Mouse (Mus musculus) neural tube, embryonic 11.5 days (tissue): ENCODE data around the gene Myh11. TPM values are rescaled to one million over a fixed set of nuclear protein-coding genes. Genes with fewer than 3 reads are reported as not detected.

Experiments
- ATAC-seq: fragments of 200-750 bp; cut with Nextera tagmentation; 2 replicates; pipeline ENCODE4 v1.8.0; 2017; ENCODE audit warnings: moderate number of reproducible peaks, mild to moderate bottlenecking, moderate TSS enrichment, moderate library complexity; ENCODE audit not compliant: insufficient read depth, low FRiP score, low TSS enrichment
- DNase-seq: peaks from one replicate; pipeline ENCODE4 v3.0.0-alpha.2; 2015; ENCODE audit warnings: low spot score
- H3K27ac ChIP-seq: fragments of 300-500 bp; sonication (generic); 2 replicates; pipeline ENCODE4 v1.5.1; 2014; ENCODE audit warnings: low read depth, mild to moderate bottlenecking, low read length
- H3K27me3 ChIP-seq: fragments of 300-500 bp; sonication (generic); 2 replicates; pipeline ENCODE4 v1.6.1; 2014; ENCODE audit warnings: mild to moderate bottlenecking, low read length, mixed read lengths; ENCODE audit not compliant: control insufficient read depth, insufficient read depth
- H3K36me3 ChIP-seq: fragments of 300-500 bp; sonication (generic); 2 replicates; pipeline ENCODE4 v1.6.1; 2014; ENCODE audit warnings: mild to moderate bottlenecking, low read length, moderate library complexity, mixed read lengths; ENCODE audit not compliant: control insufficient read depth, insufficient read depth
- H3K4me1 ChIP-seq: fragments of 300-500 bp; sonication (generic); 2 replicates; pipeline ENCODE4 v1.6.1; 2014; ENCODE audit warnings: low read length, mixed read lengths; ENCODE audit not compliant: control insufficient read depth, insufficient read depth
- H3K4me2 ChIP-seq: fragments of 300-500 bp; sonication (generic); 2 replicates; pipeline ENCODE4 v1.6.1; 2014; ENCODE audit warnings: low read depth, mild to moderate bottlenecking, moderate library complexity
- H3K4me3 ChIP-seq: fragments of 300-500 bp; sonication (generic); 2 replicates; pipeline ENCODE4 v1.5.1; 2014; ENCODE audit warnings: low read depth, low read length
- H3K9ac ChIP-seq: fragments of 300-500 bp; sonication (generic); 2 replicates; pipeline ENCODE4 v1.6.1; 2014; ENCODE audit warnings: mild to moderate bottlenecking, low read length
- H3K9me3 ChIP-seq: fragments of 300-500 bp; sonication (generic); 2 replicates; pipeline ENCODE4 v1.6.1; 2016; ENCODE audit warnings: low read length; ENCODE audit not compliant: control insufficient read depth
- WGBS: fragments of 180-500 bp; shearing (Covaris S2); extraction: QIAGEN DNeasy Blood & Tissue Kit; methylation state at CpG from one replicate; pipeline ENCODE4 v1.1.7; 2014; 5-methylcytosine and 5-hydroxymethylcytosine counted together
- polyA plus RNA-seq: library from polyadenylated mRNA; unstranded; fragments of >200 nt; fragmentation: Nextera tagmentation; extraction: Ambion mirVana; gene quantifications from 2 replicates; pipeline ENCODE4 v1.2.1, GENCODE M21; 2014

Gene Myh11
- polyA plus RNA-seq, 1 experiment from 2014 or later: 0.32 TPM

- Histone ChIP-seq H3K9me3 (no peaks in the 10 kb centered on the region), H3K36me3 (no peaks in the 10 kb centered on the region), H3K4me3 (no peak overlapping the region), H3K27ac (no peak overlapping the region), H3K27me3 (no peaks in the 10 kb centered on the region), H3K4me1 (no peaks in the 10 kb centered on the region), H3K9ac (no peak overlapping the region), H3K4me2 (no peak overlapping the region)
- DNase-seq (no peak), ATAC-seq (no peak)
- WGBS: 39% methylated on average over 2 of the region's 2 CpGs
These were observed 32.3 kb downstream of the Myh11 start for GRCm38 (mm10) chr16:14258856-14259255.

- no peaks in the 10 kb centered on the region for H3K36me3 ChIP-seq
- DNase-seq: no peak
- H3K27ac ChIP-seq: no peak overlapping the region
- 89% methylated on average over 3 of the region's 3 CpGs for WGBS
- H3K27me3 ChIP-seq: no peaks in the 10 kb centered on the region
- no peak for ATAC-seq
- H3K4me3 ChIP-seq: no peak overlapping the region
- no peaks in the 10 kb centered on the region for H3K4me1 ChIP-seq
- H3K9me3 ChIP-seq: no peaks in the 10 kb centered on the region
- no peak overlapping the region for H3K4me2 ChIP-seq
- H3K9ac ChIP-seq: no peak overlapping the region
These were observed 37.6 kb downstream of the Myh11 start for GRCm38 (mm10) chr16:14253586-14253985.

- no peak overlapping the region for H3K9ac ChIP-seq
- H3K4me1 ChIP-seq: no peaks in the 10 kb centered on the region
- H3K4me2 ChIP-seq: no peak overlapping the region
- ATAC-seq (no peak), DNase-seq (no peak)
- no peaks in the 10 kb centered on the region for H3K36me3 ChIP-seq
- H3K4me3 ChIP-seq: no peak overlapping the region
- H3K27me3 ChIP-seq: no peaks in the 10 kb centered on the region
- H3K27ac ChIP-seq: no peak overlapping the region
- 81% methylated on average over 4 of the region's 4 CpGs for WGBS
- no peaks in the 10 kb centered on the region for H3K9me3 ChIP-seq
These were observed 38.3 kb downstream of the Myh11 start for GRCm38 (mm10) chr16:14252877-14253276.

- H3K36me3 ChIP-seq: no peaks in the 10 kb centered on the region
- no peak for DNase-seq
- H3K4me2 ChIP-seq: no peak overlapping the region
- no peaks in the 10 kb centered on the region for H3K27me3 ChIP-seq
- WGBS: 61% methylated on average over 1 of the region's 1 CpGs
- H3K9ac ChIP-seq: no peak overlapping the region
- H3K27ac ChIP-seq: no peak overlapping the region
- ATAC-seq: no peak
- no peaks in the 10 kb centered on the region for H3K4me1 ChIP-seq
- H3K9me3 ChIP-seq: no peaks in the 10 kb centered on the region
- no peak overlapping the region for H3K4me3 ChIP-seq
These were observed 41.3 kb downstream of the Myh11 start for GRCm38 (mm10) chr16:14249913-14250312.

- no peak overlapping the region for H3K27ac ChIP-seq
- WGBS: 28% methylated on average over 2 of the region's 2 CpGs
- no peak for ATAC-seq
- no peaks in the 10 kb centered on the region for H3K4me1 ChIP-seq
- H3K27me3 ChIP-seq: no peaks in the 10 kb centered on the region
- H3K4me2 ChIP-seq: no peak overlapping the region
- H3K36me3 ChIP-seq: no peaks in the 10 kb centered on the region
- H3K4me3 ChIP-seq: no peak overlapping the region
- no peaks in the 10 kb centered on the region for H3K9me3 ChIP-seq
- no peak overlapping the region for H3K9ac ChIP-seq
- DNase-seq: no peak
These were observed 48.6 kb downstream of the Myh11 start for GRCm38 (mm10) chr16:14242553-14242952.

GRCm38 (mm10) chr16:14242059-14242458 is 49.1 kb downstream of the Myh11 start:
- H3K27me3 ChIP-seq: no peaks in the 10 kb centered on the region
- no peak for ATAC-seq
- no peak overlapping the region for H3K4me3 ChIP-seq
- no peak overlapping the region for H3K4me2 ChIP-seq
- no peak for DNase-seq
- H3K36me3 ChIP-seq: no peaks in the 10 kb centered on the region
- H3K4me1 ChIP-seq: no peaks in the 10 kb centered on the region
- no peak overlapping the region for H3K27ac ChIP-seq
- WGBS: 85% methylated on average over 3 of the region's 3 CpGs
- H3K9me3 ChIP-seq: no peaks in the 10 kb centered on the region
- no peak overlapping the region for H3K9ac ChIP-seq

- Histone ChIP-seq H3K4me1 (no peaks in the 10 kb centered on the region), H3K4me3 (no peak overlapping the region), H3K9me3 (no peaks in the 10 kb centered on the region), H3K36me3 (no peaks in the 10 kb centered on the region), H3K4me2 (no peak overlapping the region), H3K27ac (no peak overlapping the region), H3K27me3 (no peaks in the 10 kb centered on the region), H3K9ac (no peak overlapping the region)
- DNase-seq (peak; percentile 82), ATAC-seq (no peak)
- 45% methylated on average over 6 of the region's 6 CpGs for WGBS
These were observed 54.0 kb downstream of the Myh11 start for GRCm38 (mm10) chr16:14237100-14237723.

GRCm38 (mm10) chr16:14215156-14215555 is 76.0 kb downstream of the Myh11 start:
- Histone ChIP-seq H3K9ac (no peak overlapping the region), H3K27ac (no peak overlapping the region), H3K4me1 (no peaks in the 10 kb centered on the region), H3K27me3 (no peaks in the 10 kb centered on the region), H3K4me2 (no peak overlapping the region), H3K36me3 (no peaks in the 10 kb centered on the region), H3K9me3 (no peaks in the 10 kb centered on the region), H3K4me3 (no peak overlapping the region)
- DNase-seq (no peak), ATAC-seq (no peak)
- 87% methylated on average over 3 of the region's 3 CpGs for WGBS

GRCm38 (mm10) chr16:14198798-14199197 is 92.4 kb downstream of the Myh11 start:
- H3K4me1 ChIP-seq: no peaks in the 10 kb centered on the region
- no peaks in the 10 kb centered on the region for H3K9me3 ChIP-seq
- 78% methylated on average over 4 of the region's 4 CpGs for WGBS
- DNase-seq: no peak
- H3K4me3 ChIP-seq: no peak overlapping the region
- no peak overlapping the region for H3K9ac ChIP-seq
- H3K27me3 ChIP-seq: no peaks in the 10 kb centered on the region
- H3K27ac ChIP-seq: no peak overlapping the region
- ATAC-seq: no peak
- H3K36me3 ChIP-seq: no peaks in the 10 kb centered on the region
- no peak overlapping the region for H3K4me2 ChIP-seq
